Mouse (Mus musculus) kidney, postnatal 10 days (tissue): ENCODE data around the gene Rprd1b.

Experiments used
- DNase-seq: peaks from one replicate; pipeline ENCODE4 v3.0.0; 2021; ENCODE audit warnings: mixed read lengths

The Rprd1b gene

DNA sequence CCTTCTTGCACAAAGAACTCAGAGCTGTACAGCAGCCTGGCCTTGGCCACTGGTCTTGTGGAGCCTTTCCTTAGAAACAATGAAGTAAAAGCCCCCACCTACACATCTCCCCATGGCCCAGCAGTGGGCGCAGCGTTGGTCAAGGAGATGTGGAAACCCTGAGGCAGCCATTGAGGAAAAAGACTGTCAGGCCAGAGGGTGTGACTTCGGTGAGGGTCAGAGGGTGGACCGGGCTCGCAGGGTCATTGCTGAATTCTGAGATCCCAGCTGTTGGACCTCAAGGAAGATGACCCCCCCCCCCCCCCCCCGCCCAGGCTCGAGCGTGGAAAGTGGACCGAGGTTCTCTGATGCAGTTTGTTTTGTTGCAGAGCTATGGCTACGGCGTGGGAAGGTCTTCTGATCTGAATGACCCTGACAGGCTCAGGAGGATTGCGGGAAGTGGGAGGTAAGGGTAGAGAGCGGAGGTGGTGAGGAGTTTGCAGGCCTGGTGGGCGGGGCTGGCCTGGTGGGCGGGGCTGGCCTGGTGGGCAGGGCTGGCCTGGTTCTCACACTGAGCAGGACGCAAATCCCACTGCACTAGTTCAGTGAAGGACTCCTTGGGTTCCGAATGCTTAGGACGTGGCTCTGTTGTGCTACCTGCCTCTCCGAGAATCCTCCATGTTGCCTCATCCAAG is 150.5 kb downstream of the Rprd1b start:
- DNase-seq = peak; percentile 93

GRCm38 (mm10) chr2:158179370-158180111 is 151.2 kb downstream of the Rprd1b start:
- DNase-seq = peak; percentile 83

GRCm38 (mm10) chr2:158180797-158181196 is 152.5 kb downstream of the Rprd1b start:
- DNase-seq = peak; percentile 84
